Comparison of ENCODE assay signal across 19 mouse cellular contexts in the genomic region with DNA sequence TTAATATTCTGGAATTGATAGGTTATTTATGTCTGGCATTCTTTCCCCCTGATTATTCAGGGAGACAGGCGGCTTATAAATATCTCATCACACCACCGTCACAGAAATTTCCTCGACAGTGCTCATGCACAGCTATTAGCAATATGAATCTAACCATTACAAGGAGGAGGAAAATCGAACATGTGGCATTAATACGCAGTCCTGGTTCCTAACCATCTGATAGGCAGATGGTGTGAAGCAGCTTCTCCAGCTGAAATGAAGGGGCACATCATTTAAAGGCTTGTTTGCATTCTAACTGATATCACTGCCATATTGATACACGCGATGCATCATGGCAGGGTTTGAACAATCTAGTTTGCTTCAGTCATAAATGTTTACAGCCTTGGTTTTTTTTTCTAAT.
DNase-seq lines count a peak whose midpoint lies in the region; ATAC-seq and TF ChIP-seq lines count a peak whose summit lies in the region.
"Had no signal": no experiment of that assay in that cellular context is flagged by ENCODE, and none has a peak within 500 bp of the region (broad histone marks: within the 10 kb centered on the region; RNA-seq: fewer than 3 reads in every experiment).

No protein-coding gene starts in this region.

- no peaks in the 10 kb centered on the region for H3K36me3 ChIP-seq in hindbrain, embryonic 12.5 days
- no peaks in the 10 kb centered on the region for H3K36me3 ChIP-seq in hindbrain, embryonic 14.5 days (replicated peaks; ENCODE audit: control insufficient read depth, insufficient read depth)
- H3K36me3 ChIP-seq in embryonic facial prominence, embryonic 10.5 days (replicated peaks), result no peaks in the 10 kb centered on the region
- no peaks in the 10 kb centered on the region for H3K36me3 ChIP-seq in limb, embryonic 10.5 days
- H3K36me3 ChIP-seq: hindbrain, embryonic 15.5 days; kidney, embryonic 15.5 days; limb, embryonic 15.5 days; neural tube, embryonic 12.5 days; stomach, embryonic 15.5 days had no signal

- no peak overlapping the region for H3K9ac ChIP-seq in hindbrain, embryonic 12.5 days
- H3K9ac ChIP-seq in hindbrain, embryonic 14.5 days, result no peak overlapping the region
- H3K9ac ChIP-seq: forebrain, postnatal 0 days; hindbrain, embryonic 15.5 days; kidney, embryonic 15.5 days; limb, embryonic 15.5 days; neural tube, embryonic 12.5 days; stomach, embryonic 15.5 days had no signal

- no peak for DNase-seq in hindbrain, embryonic 14.5 days (ENCODE audit: low spot score)
- DNase-seq in brain, embryonic 14.5 days (ENCODE audit: low read depth), result peak; percentile 75
- DNase-seq in embryonic facial prominence, embryonic 10.5 days (ENCODE audit: low spot score), result peak; percentile 15
- DNase-seq in limb, embryonic 10.5 days (ENCODE audit: low spot score), result peak; percentile 35
- no peak for DNase-seq in ovary, postnatal 10 days (ENCODE audit: low spot score)
- no peak for DNase-seq in layer of hippocampus, adult 8-10 months (ENCODE audit: low spot score in 2 of 2)
- DNase-seq: adrenal gland, adult 2 months; cerebellum, adult 9-10 months; forebrain, postnatal 0 days; kidney, postnatal 4 days; lung, postnatal 14 days; thymus, adult 18-20 months had no signal

- H3K4me1 ChIP-seq in hindbrain, embryonic 12.5 days, result peaks cover 2% of the 10 kb centered on the region
- no peaks in the 10 kb centered on the region; the same call in 1 of the 2 replicates for H3K4me1 ChIP-seq in hindbrain, embryonic 14.5 days (replicated peaks; ENCODE audit: control insufficient read depth, insufficient read depth, low read length)
- H3K4me1 ChIP-seq in embryonic facial prominence, embryonic 10.5 days, result peaks cover 29% of the 10 kb centered on the region
- peaks cover 42% of the 10 kb centered on the region for H3K4me1 ChIP-seq in limb, embryonic 10.5 days
- H3K4me1 ChIP-seq: limb, embryonic 15.5 days; stomach, embryonic 15.5 days had no signal

- H3K4me3 ChIP-seq in hindbrain, embryonic 12.5 days, result no peak overlapping the region
- H3K4me3 ChIP-seq in hindbrain, embryonic 14.5 days (replicated peaks; ENCODE audit: low read length), result no peak overlapping the region
- H3K4me3 ChIP-seq in embryonic facial prominence, embryonic 10.5 days, result no peak overlapping the region
- H3K4me3 ChIP-seq in limb, embryonic 10.5 days, result no peak overlapping the region
- H3K4me3 ChIP-seq: hindbrain, embryonic 15.5 days; kidney, embryonic 15.5 days; limb, embryonic 15.5 days; neural tube, embryonic 12.5 days; stomach, embryonic 15.5 days had no signal

- TF ChIP-seq CTCF in brain, embryonic 14.5 days (IDR thresholded peaks at IDR 0.05; ENCODE audit: borderline replicate concordance, extremely low read depth, insufficient read depth, insufficient read length), result no peak

- H3K9me3 ChIP-seq in hindbrain, embryonic 12.5 days (replicated peaks), result no peaks in the 10 kb centered on the region
- H3K9me3 ChIP-seq in hindbrain, embryonic 14.5 days (ENCODE audit: control insufficient read depth, low read length), result no peaks in the 10 kb centered on the region
- no peaks in the 10 kb centered on the region for H3K9me3 ChIP-seq in embryonic facial prominence, embryonic 10.5 days
- H3K9me3 ChIP-seq in limb, embryonic 10.5 days (replicated peaks), result no peaks in the 10 kb centered on the region
- H3K9me3 ChIP-seq: hindbrain, embryonic 15.5 days; kidney, embryonic 15.5 days; limb, embryonic 15.5 days; neural tube, embryonic 12.5 days; stomach, embryonic 15.5 days had no signal

- 48% methylated on average over 7 of the region's 7 CpGs for WGBS in hindbrain, embryonic 12.5 days
- WGBS in hindbrain, embryonic 14.5 days, result 31% methylated on average over 7 of the region's 7 CpGs
- WGBS in embryonic facial prominence, embryonic 10.5 days, result 73% methylated on average over 7 of the region's 7 CpGs
- 52% methylated on average over 7 of the region's 7 CpGs for WGBS in limb, embryonic 10.5 days

- TF ChIP-seq POLR2A in brain, embryonic 14.5 days (IDR thresholded peaks at IDR 0.05; ENCODE audit: borderline replicate concordance, extremely low read depth, insufficient read depth, insufficient read length, poor library complexity, severe bottlenecking), result no peak

- ATAC-seq in hindbrain, embryonic 12.5 days (ENCODE audit: low FRiP score), result peak; percentile 36; the same call in 1 of the 2 replicates
- no peak for ATAC-seq in hindbrain, embryonic 14.5 days (ENCODE audit: low FRiP score)
- ATAC-seq: forebrain, postnatal 0 days; intestine, postnatal 0 days had no signal

- H3K4me2 ChIP-seq in hindbrain, embryonic 12.5 days (replicated peaks), result no peak overlapping the region
- no peak overlapping the region for H3K4me2 ChIP-seq in hindbrain, embryonic 14.5 days (replicated peaks)
- H3K4me2 ChIP-seq: hindbrain, embryonic 15.5 days; kidney, embryonic 15.5 days; limb, embryonic 15.5 days; neural tube, embryonic 12.5 days; stomach, embryonic 15.5 days had no signal

- H3K27me3 ChIP-seq in hindbrain, embryonic 12.5 days, result no peaks in the 10 kb centered on the region
- no peaks in the 10 kb centered on the region for H3K27me3 ChIP-seq in hindbrain, embryonic 14.5 days (ENCODE audit: control insufficient read depth, insufficient read depth, low read length)
- H3K27me3 ChIP-seq in embryonic facial prominence, embryonic 10.5 days (replicated peaks; ENCODE audit: low read depth, poor library complexity, severe bottlenecking), result no peaks in the 10 kb centered on the region
- H3K27me3 ChIP-seq in limb, embryonic 10.5 days (ENCODE audit: low read depth, poor library complexity, severe bottlenecking), result no peaks in the 10 kb centered on the region
- H3K27me3 ChIP-seq: hindbrain, embryonic 15.5 days; kidney, embryonic 15.5 days; limb, embryonic 15.5 days; neural tube, embryonic 12.5 days; stomach, embryonic 15.5 days had no signal

- no peak overlapping the region for H3K27ac ChIP-seq in hindbrain, embryonic 12.5 days
- no peak overlapping the region for H3K27ac ChIP-seq in hindbrain, embryonic 14.5 days
- H3K27ac ChIP-seq in embryonic facial prominence, embryonic 10.5 days (replicated peaks), result no peak overlapping the region
- no peak overlapping the region for H3K27ac ChIP-seq in limb, embryonic 10.5 days
- H3K27ac ChIP-seq: hindbrain, embryonic 15.5 days; kidney, embryonic 15.5 days; limb, embryonic 15.5 days; neural tube, embryonic 12.5 days; stomach, embryonic 15.5 days had no signal

Comparison
In these comparisons a context has a peak if more than half of its experiments do, and no peak if none do; other contexts are left out.
1. DNase-seq: peak in brain, embryonic 14.5 days (single experiment), embryonic facial prominence, embryonic 10.5 days (single experiment) and limb, embryonic 10.5 days (single experiment); none in hindbrain, embryonic 14.5 days (single experiment), ovary, postnatal 10 days (single experiment) and layer of hippocampus, adult 8-10 months (0 of 2).